Mouse (Mus musculus) limb, embryonic 11.5 days (tissue): ENCODE measurements around the gene Aak1. TPM values are rescaled to one million over a fixed set of nuclear protein-coding genes. Genes with fewer than 3 reads are reported as not detected.

Source experiments
- ATAC-seq: fragments of 200-750 bp; cut with Nextera tagmentation; 2 replicates; pipeline ENCODE4 v1.8.0; 2017; ENCODE audit warnings: low read depth; ENCODE audit not compliant: insufficient number of reproducible peaks, low FRiP score, low TSS enrichment
- DNase-seq: peaks from one replicate; pipeline ENCODE4 v3.0.0-alpha.2; 2015; ENCODE audit warnings: low spot score
- H3K27ac ChIP-seq: fragments of 300-500 bp; sonication (generic); replicated peaks from 2 replicates; pipeline ENCODE4 v1.5.1; 2014; ENCODE audit warnings: low read depth, mild to moderate bottlenecking, low read length
- H3K27me3 ChIP-seq: fragments of 300-500 bp; sonication (generic); 2 replicates; pipeline ENCODE4 v1.6.1; 2014; ENCODE audit warnings: mild to moderate bottlenecking, low read length, mixed read lengths; ENCODE audit not compliant: control insufficient read depth, insufficient read depth
- H3K36me3 ChIP-seq: fragments of 300-500 bp; sonication (generic); 2 replicates; pipeline ENCODE4 v1.6.1; 2014; ENCODE audit warnings: mild to moderate bottlenecking, low read length, moderate library complexity, mixed read lengths; ENCODE audit not compliant: control insufficient read depth, insufficient read depth
- H3K4me1 ChIP-seq: fragments of 300-500 bp; sonication (generic); 2 replicates; pipeline ENCODE4 v1.6.1; 2014; ENCODE audit warnings: low read length, mixed read lengths; ENCODE audit not compliant: control insufficient read depth, insufficient read depth
- H3K4me2 ChIP-seq: fragments of 300-500 bp; sonication (generic); 2 replicates; pipeline ENCODE4 v1.6.1; 2014; ENCODE audit warnings: low read depth, mild to moderate bottlenecking, moderate library complexity; ENCODE audit not compliant: severe bottlenecking
- H3K4me3 ChIP-seq: fragments of 300-500 bp; sonication (generic); 2 replicates; pipeline ENCODE4 v1.5.1; 2014; ENCODE audit warnings: low read depth, low read length
- H3K9ac ChIP-seq: fragments of 300-500 bp; sonication (generic); 2 replicates; pipeline ENCODE4 v1.6.1; 2014; ENCODE audit warnings: mild to moderate bottlenecking, low read length
- H3K9me3 ChIP-seq: fragments of 300-500 bp; sonication (generic); 2 replicates; pipeline ENCODE4 v1.6.1; 2016; ENCODE audit warnings: low read length; ENCODE audit not compliant: control insufficient read depth
- WGBS: fragments of 180-500 bp; shearing (Covaris S2); extraction: QIAGEN DNeasy Blood & Tissue Kit; methylation state at CpG from one replicate; pipeline ENCODE4 v1.1.7; 2014; 5-methylcytosine and 5-hydroxymethylcytosine counted together
- polyA plus RNA-seq: library from polyadenylated mRNA; unstranded; fragments of >200 nt; fragmentation: Nextera tagmentation; extraction: Ambion mirVana; gene quantifications from 2 replicates; pipeline ENCODE4 v1.2.1, GENCODE M21; 2014

Gene Aak1
- polyA plus RNA-seq, 1 experiment from 2014 or later, result 14.1 TPM

- 91% methylated on average over 8 of the region's 8 CpGs for WGBS
- DNase-seq (no peak), ATAC-seq (no peak)
Measured at GRCm38 (mm10) chr6:86985314-86986106, 136.2 kb downstream of the Aak1 start.

DNA sequence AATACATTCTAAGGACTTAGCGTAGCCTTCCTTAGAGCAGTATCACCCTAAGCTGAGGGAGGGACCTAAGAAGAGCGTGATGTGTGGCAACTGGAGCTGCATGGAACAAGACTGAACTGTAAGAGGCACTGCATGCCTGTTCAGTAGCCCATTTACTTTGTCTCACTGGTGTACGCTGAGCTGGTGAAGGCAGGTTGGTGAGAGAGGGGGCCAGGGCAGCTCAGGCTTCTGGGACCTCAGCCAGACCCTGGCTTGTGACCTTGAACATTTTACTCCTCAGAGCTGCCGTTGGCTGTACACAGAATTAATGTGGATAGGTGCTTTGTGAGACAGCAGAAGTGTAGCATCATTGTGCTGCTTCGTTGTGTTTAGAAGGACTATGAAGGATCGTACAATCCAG is 140.3 kb downstream of the Aak1 start:
- no peaks in the 10 kb centered on the region for H3K9me3 ChIP-seq
- no peak overlapping the region for H3K4me2 ChIP-seq
- DNase-seq (no peak), ATAC-seq (no peak)
- H3K27me3 ChIP-seq, result no peaks in the 10 kb centered on the region
- no peak overlapping the region for H3K9ac ChIP-seq
- 92% methylated on average over 6 of the region's 6 CpGs for WGBS
- H3K36me3 ChIP-seq, result no peaks in the 10 kb centered on the region
- H3K4me1 ChIP-seq, result no peaks in the 10 kb centered on the region
- no peak overlapping the region for H3K4me3 ChIP-seq
- no peak overlapping the region for H3K27ac ChIP-seq

More at GRCm38 (mm10) chr6:86985314-86986106, 136.2 kb downstream of the Aak1 start:
- no peak overlapping the region for H3K9ac ChIP-seq
- H3K4me1 ChIP-seq, result no peaks in the 10 kb centered on the region
- no peak overlapping the region for H3K4me2 ChIP-seq
- H3K36me3 ChIP-seq, result no peaks in the 10 kb centered on the region
- H3K9me3 ChIP-seq, result no peaks in the 10 kb centered on the region
- no peaks in the 10 kb centered on the region for H3K27me3 ChIP-seq
- H3K4me3 ChIP-seq, result no peak overlapping the region
- H3K27ac ChIP-seq, result no peak overlapping the region

GRCm38 (mm10) chr6:86991041-86991440 is 141.7 kb downstream of the Aak1 start:
- Histone ChIP-seq H3K27ac (no peak overlapping the region), H3K27me3 (no peaks in the 10 kb centered on the region), H3K9ac (no peak overlapping the region), H3K4me2 (no peak overlapping the region), H3K9me3 (no peaks in the 10 kb centered on the region), H3K4me3 (no peak overlapping the region), H3K36me3 (no peaks in the 10 kb centered on the region), H3K4me1 (no peaks in the 10 kb centered on the region)
- DNase-seq (no peak), ATAC-seq (no peak)
- 92% methylated on average over 3 of the region's 3 CpGs for WGBS

GRCm38 (mm10) chr6:86992349-86992748 is 143.0 kb downstream of the Aak1 start:
- Histone ChIP-seq H3K9ac (no peak overlapping the region), H3K4me3 (no peak overlapping the region), H3K4me1 (no peaks in the 10 kb centered on the region), H3K27ac (no peak overlapping the region), H3K4me2 (no peak overlapping the region), H3K9me3 (no peaks in the 10 kb centered on the region), H3K27me3 (no peaks in the 10 kb centered on the region), H3K36me3 (no peaks in the 10 kb centered on the region; the same call in 1 of the 2 replicates)
- ATAC-seq (no peak), DNase-seq (no peak)
- WGBS, result 87% methylated on average over 8 of the region's 8 CpGs

GRCm38 (mm10) chr6:86994254-86994653 is 144.9 kb downstream of the Aak1 start:
- H3K9ac ChIP-seq, result no peak overlapping the region
- ATAC-seq (no peak), DNase-seq (no peak)
- H3K36me3 ChIP-seq, result no peaks in the 10 kb centered on the region; the same call in 1 of the 2 replicates
- no peaks in the 10 kb centered on the region for H3K9me3 ChIP-seq
- H3K4me2 ChIP-seq, result no peak overlapping the region
- H3K27me3 ChIP-seq, result no peaks in the 10 kb centered on the region
- no peak overlapping the region for H3K4me3 ChIP-seq
- H3K4me1 ChIP-seq, result no peaks in the 10 kb centered on the region
- WGBS, result 90% methylated on average over 4 of the region's 4 CpGs
- no peak overlapping the region for H3K27ac ChIP-seq

DNA sequence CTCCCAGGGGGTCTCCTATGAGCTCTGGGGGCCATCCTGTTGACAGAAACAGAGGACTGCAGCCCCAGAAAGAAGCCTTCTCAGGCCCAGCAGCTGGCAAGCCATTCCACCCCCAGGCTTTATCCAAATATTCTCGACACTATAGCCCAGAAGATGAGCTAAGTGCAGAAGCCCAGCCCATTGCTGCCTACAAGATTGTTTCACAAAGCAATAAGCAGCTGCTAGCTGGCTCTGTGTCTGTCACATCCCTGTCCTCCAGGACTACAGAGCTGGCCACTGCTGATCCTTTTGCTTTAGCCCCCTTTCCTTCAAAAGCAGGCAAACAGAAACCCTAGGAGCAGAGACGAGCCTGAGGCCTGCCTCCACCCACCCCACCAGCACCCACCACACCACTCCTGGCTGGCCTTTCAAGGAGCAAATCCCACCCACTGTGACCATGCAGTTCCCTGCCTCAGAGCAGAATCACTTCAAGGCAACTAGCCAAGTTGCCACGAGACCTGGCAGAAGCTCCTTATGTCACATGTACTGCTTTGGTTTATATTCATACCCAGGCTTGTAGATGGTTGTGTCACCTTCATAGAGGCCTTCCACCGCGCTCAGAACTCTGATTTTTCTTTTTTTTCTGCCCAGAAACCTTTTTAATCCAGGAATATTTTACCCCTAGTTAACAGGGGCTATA is 147.5 kb downstream of the Aak1 start:
- Histone ChIP-seq H3K9me3 (no peaks in the 10 kb centered on the region), H3K27ac (no peak overlapping the region), H3K4me2 (no peak overlapping the region), H3K36me3 (no peaks in the 10 kb centered on the region; the same call in 1 of the 2 replicates), H3K9ac (no peak overlapping the region), H3K4me3 (no peak overlapping the region), H3K27me3 (no peaks in the 10 kb centered on the region), H3K4me1 (no peaks in the 10 kb centered on the region)
- DNase-seq (no peak), ATAC-seq (no peak)
- 90% methylated on average over 5 of the region's 5 CpGs for WGBS

DNA sequence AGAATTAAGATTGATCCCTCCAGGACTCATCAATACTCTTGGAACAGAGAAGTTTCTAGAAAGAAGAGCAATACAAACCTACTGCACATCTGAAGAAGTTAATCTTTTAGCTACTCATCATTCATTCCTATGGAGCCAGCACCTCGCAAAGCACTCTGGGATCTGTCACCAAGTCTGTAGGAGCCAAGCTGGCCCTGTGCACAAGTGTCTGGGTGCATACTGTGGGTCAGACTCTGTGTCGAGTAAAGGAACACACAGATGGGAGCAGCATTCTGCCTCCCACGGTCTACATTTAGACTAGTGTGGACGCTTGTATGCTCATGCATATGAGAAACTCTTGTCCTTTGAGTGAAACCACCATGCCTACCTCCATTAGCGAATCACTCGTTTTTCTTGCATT is 148.0 kb downstream of the Aak1 start:
- no peaks in the 10 kb centered on the region for H3K27me3 ChIP-seq
- no peak overlapping the region for H3K9ac ChIP-seq
- ATAC-seq (no peak), DNase-seq (no peak)
- WGBS, result 89% methylated on average over 6 of the region's 6 CpGs
- H3K27ac ChIP-seq, result no peak overlapping the region
- H3K4me2 ChIP-seq, result no peak overlapping the region
- H3K4me1 ChIP-seq, result no peaks in the 10 kb centered on the region
- H3K4me3 ChIP-seq, result no peak overlapping the region
- no peaks in the 10 kb centered on the region; the same call in 1 of the 2 replicates for H3K36me3 ChIP-seq
- H3K9me3 ChIP-seq, result no peaks in the 10 kb centered on the region

DNA sequence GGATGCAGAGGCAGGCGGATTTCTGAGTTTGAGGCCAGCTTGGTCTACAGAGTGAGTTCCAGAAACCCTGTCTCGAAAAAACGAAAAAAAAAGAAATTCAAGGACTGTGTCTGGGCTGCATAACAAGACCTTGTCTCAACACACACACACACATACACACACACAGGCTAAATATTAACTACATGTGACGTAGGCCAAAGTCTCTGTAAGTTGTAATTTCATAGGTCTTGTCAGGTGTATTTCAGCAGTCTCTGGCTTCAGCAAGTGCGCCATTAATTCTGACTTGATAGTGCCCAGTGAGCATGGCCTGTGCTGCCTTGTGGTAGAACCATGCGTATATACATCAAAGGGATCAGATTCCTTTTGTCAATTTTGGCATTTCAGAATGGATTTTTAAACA is 152.7 kb downstream of the Aak1 start:
- WGBS, result 94% methylated on average over 6 of the region's 6 CpGs
- Histone ChIP-seq H3K4me3 (no peak overlapping the region), H3K4me2 (no peak overlapping the region), H3K27ac (no peak overlapping the region), H3K4me1 (no peaks in the 10 kb centered on the region), H3K36me3 (no peaks in the 10 kb centered on the region; the same call in 1 of the 2 replicates), H3K9me3 (no peaks in the 10 kb centered on the region), H3K9ac (no peak overlapping the region), H3K27me3 (no peaks in the 10 kb centered on the region)
- ATAC-seq (no peak), DNase-seq (no peak)
